Mouse (Mus musculus) kidney, adult 9 months (tissue): ENCODE measurements around the gene Actc1.

Source experiments
- DNase-seq: peaks from one replicate; pipeline ENCODE4 v3.0.0; 2022

Gene Actc1

GRCm38 (mm10) chr2:114052696-114053598, at the start of gene Actc1:
Gene Actc1, minus strand, starts transcription at chr2:114053548.
- DNase-seq = no peak

- no peak for DNase-seq
Observed at GRCm38 (mm10) chr2:114102471-114102870, 49.1 kb upstream of the Actc1 start.

GRCm38 (mm10) chr2:114100834-114101233, 47.5 kb upstream of the Actc1 start:
- no peak for DNase-seq

- no peak for DNase-seq
Observed at GRCm38 (mm10) chr2:114099816-114100215, 46.5 kb upstream of the Actc1 start.

GRCm38 (mm10) chr2:114099109-114099508, 45.8 kb upstream of the Actc1 start:
- no peak for DNase-seq

- no peak for DNase-seq
Observed at GRCm38 (mm10) chr2:114097627-114098026, 44.3 kb upstream of the Actc1 start.

- DNase-seq = no peak
Observed at GRCm38 (mm10) chr2:114096570-114096969, 43.2 kb upstream of the Actc1 start.

GRCm38 (mm10) chr2:114095348-114095747, 42.0 kb upstream of the Actc1 start:
- DNase-seq = no peak

- DNase-seq = no peak
Observed at GRCm38 (mm10) chr2:114094696-114095095, 41.3 kb upstream of the Actc1 start.

- DNase-seq = no peak
Observed at GRCm38 (mm10) chr2:114093577-114093976, 40.2 kb upstream of the Actc1 start.

GRCm38 (mm10) chr2:114089862-114090261, 36.5 kb upstream of the Actc1 start:
- peak; percentile 50 for DNase-seq

- no peak for DNase-seq
Observed at GRCm38 (mm10) chr2:114087271-114087670, 33.9 kb upstream of the Actc1 start.

- DNase-seq = no peak
Observed at GRCm38 (mm10) chr2:114071876-114072275, 18.5 kb upstream of the Actc1 start.

- DNase-seq = no peak
Observed at GRCm38 (mm10) chr2:114066226-114066625, 12.9 kb upstream of the Actc1 start.

- DNase-seq = no peak
Observed at GRCm38 (mm10) chr2:114064004-114064403, 10.7 kb upstream of the Actc1 start.

- DNase-seq = no peak
Observed at GRCm38 (mm10) chr2:114060071-114060591, 6.8 kb upstream of the Actc1 start.

- no peak for DNase-seq
Observed at GRCm38 (mm10) chr2:114059608-114060007, 6.3 kb upstream of the Actc1 start.

- peak; percentile 4 for DNase-seq
Observed at GRCm38 (mm10) chr2:114058226-114058796, 5.0 kb upstream of the Actc1 start.

- peak; percentile 74 for DNase-seq
Observed at GRCm38 (mm10) chr2:114057303-114057853, 4.0 kb upstream of the Actc1 start.

GRCm38 (mm10) chr2:114054129-114054528, 781 bp upstream of the Actc1 start:
- DNase-seq = no peak

GRCm38 (mm10) chr2:114051871-114052241, 1.5 kb downstream of the Actc1 start:
- DNase-seq = no peak

GRCm38 (mm10) chr2:114051111-114051870, 2.1 kb downstream of the Actc1 start:
- DNase-seq = no peak

- DNase-seq = no peak
Observed at GRCm38 (mm10) chr2:114050150-114050549, 3.2 kb downstream of the Actc1 start.
